Mouse (Mus musculus): ENCODE results near the gene Rufy4.

- TF ChIP-seq CTCF (conservative IDR thresholded peaks at IDR 0.05; ENCODE audit: low read length) (no peak), NANOG (IDR thresholded peaks at IDR 0.05; ENCODE audit: borderline replicate concordance, low read length) (no peak), POU5F1 (IDR thresholded peaks at IDR 0.05; ENCODE audit: borderline replicate concordance, low read length) (no peak)
These were observed 5.7 kb downstream of the Rufy4 start for GRCm38 (mm10) chr1:74130883-74131659.

All from E14TG2a.4 (cell line).